Mouse (Mus musculus): ENCODE measurements around the gene Fam129b. TPM values are rescaled to one million over a fixed set of nuclear protein-coding genes. Genes with fewer than 3 reads are reported as not detected.
"Not testable (repeated sequence)": the region's sequence is repeated elsewhere in the genome, so short reads cannot be mapped to it uniquely, and the experiment has no call there.

Gene Fam129b
- polyA plus RNA-seq, 1 experiment from 2014 or later: 13.8 TPM

DNA sequence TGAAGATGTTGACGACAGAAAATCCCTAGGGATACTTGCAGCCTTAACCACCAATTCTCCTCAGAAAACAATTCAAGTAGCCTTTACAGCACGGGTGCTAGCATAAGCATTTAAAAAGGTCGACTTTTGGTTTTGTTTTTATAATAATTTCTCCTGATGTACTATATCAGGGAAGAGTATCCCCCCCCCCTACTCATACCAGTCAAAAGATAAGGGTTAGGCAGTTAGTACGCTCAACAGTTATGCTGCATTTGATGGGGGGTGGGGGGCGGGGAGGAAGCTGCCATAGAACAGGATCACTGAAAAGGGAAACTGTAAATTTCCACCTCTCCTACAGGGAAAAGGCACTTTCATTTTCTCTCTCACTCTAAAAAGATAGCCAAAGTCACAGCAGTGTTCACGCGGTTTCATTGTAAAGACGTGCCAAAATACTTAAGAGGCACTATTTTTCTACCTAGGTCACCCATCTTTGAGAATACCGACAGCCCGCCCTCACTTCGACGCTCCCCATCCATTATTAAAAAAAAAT lies 30.3 kb upstream of the Fam129b start:
- Histone ChIP-seq H3K4me2 (ENCODE audit: low read depth, low read length, severe bottlenecking) (peak overlapping the region; percentile 98), H3K27me3 (ENCODE audit: control insufficient read depth, insufficient read depth, low read length) (no peaks in the 10 kb centered on the region; the same call in 1 of the 2 replicates), H3K4me3 (ENCODE audit: low read depth, low read length) (peak overlapping the region; percentile 73), H3K27ac (ENCODE audit: low read depth, low read length) (no peak overlapping the region), H3K4me1 (replicated peaks; ENCODE audit: control insufficient read depth, insufficient read depth, low read length) (no peaks in the 10 kb centered on the region; the same call in 1 of the 2 replicates), H3K9ac (ENCODE audit: low read length) (peak overlapping the region; percentile 73), H3K9me3 (ENCODE audit: control insufficient read depth, low read length) (no peaks in the 10 kb centered on the region), H3K36me3 (ENCODE audit: control insufficient read depth, insufficient read depth, low read length) (no peaks in the 10 kb centered on the region)
- no peak for DNase-seq (ENCODE audit: low spot score)
- no peak for ATAC-seq (replicated peaks; ENCODE audit: low FRiP score)
- 7% methylated on average over 12 of the region's 12 CpGs for WGBS

DNA sequence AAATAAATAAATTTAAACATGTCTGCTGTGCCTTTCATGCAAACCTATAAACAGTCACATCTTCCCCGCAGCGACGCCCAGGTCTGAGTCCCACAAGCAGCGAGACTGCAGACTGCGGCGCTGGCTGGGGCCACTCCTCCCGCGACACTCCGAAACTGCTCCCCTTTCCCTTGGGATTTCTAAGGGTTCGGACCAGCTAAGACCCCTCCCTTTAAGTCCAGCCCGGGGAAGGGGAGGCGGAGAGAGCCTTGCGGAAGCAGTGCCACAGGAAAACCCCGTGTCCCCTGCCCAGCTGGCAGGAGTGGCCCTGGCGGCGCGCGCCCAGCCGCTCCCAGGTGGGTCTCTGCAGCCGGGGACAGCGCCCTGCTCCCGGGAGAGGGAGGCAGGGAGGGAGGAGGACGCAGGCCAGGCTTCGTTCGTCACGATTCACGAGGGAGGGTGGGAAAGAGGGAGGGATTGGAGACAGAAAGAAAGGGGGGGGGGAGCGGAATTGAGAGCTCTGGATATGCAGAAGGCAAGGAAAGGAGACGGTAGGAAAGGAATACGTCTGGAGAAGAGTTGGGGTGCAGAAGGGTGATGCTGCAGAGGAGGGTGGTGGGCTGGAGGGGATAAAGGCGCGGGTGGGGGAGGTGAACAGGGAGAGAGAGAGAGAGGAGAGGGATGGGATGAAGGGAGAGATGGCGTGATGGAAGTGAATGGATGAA lies 29.7 kb upstream of the Fam129b start:
- ATAC-seq (replicated peaks; ENCODE audit: low FRiP score): peak; percentile 47
- DNase-seq (ENCODE audit: low spot score): peak; percentile 79
- H3K27me3 ChIP-seq (ENCODE audit: control insufficient read depth, insufficient read depth, low read length): no peaks in the 10 kb centered on the region; the same call in 1 of the 2 replicates

DNA sequence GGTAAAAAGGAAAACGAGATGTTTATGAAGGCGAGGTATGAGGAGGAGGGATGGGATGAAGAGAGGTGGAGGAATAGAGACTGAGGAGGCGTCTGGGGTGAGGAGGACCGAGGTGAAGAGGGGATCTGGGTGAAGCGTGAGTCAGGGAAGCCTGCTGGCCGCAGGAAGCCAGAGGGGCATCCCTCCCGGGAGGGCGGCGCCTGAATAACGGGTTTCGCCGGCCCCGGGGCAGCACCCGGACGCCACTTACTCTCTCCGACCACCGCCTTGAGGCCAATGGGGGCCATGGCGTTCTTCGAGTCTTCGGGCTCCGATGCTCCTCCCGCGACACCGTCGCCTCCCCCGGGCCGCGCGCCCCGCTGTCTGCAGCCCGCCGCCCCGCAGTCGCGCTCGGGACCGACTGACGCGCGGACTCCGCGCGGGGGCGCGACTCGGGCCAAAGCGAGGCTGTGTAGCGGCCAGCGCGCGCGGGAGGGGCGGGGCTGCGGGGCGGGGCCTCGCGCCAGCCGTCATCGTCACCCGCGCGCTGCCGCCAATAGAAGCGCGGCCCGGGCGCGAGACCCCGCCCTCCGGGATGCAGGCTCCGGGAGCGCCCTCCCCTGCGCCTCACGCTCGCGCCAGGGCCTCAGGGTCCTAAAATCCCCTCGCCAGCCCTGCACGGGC lies 29.0 kb upstream of the Fam129b start, which contains the start of gene Stxbp1:
Gene Stxbp1 (minus strand): TSS at position 441 of the 663 bp plus-strand sequence.
- no peak within 1 kb of the TSS for H3K27ac ChIP-seq (ENCODE audit: low read depth, low read length)
- WGBS: under 1% methylated on average over 56 of the region's 78 CpGs
- peak; percentile 94 for ATAC-seq (replicated peaks; ENCODE audit: low FRiP score)

More for the DNA sequence above, 29.7 kb upstream of the Fam129b start:
- H3K4me1 ChIP-seq (replicated peaks; ENCODE audit: control insufficient read depth, insufficient read depth, low read length): no peaks in the 10 kb centered on the region; the same call in 1 of the 2 replicates
- H3K36me3 ChIP-seq (ENCODE audit: control insufficient read depth, insufficient read depth, low read length): no peaks in the 10 kb centered on the region
- H3K9me3 ChIP-seq (ENCODE audit: control insufficient read depth, low read length): no peaks in the 10 kb centered on the region
- peak overlapping the region; percentile 73 for H3K9ac ChIP-seq (ENCODE audit: low read length)
- H3K4me2 ChIP-seq (ENCODE audit: low read depth, low read length, severe bottlenecking): peak overlapping the region; percentile 98
- H3K27ac ChIP-seq (ENCODE audit: low read depth, low read length): no peak overlapping the region
- WGBS: under 1% methylated on average over 32 of the region's 33 CpGs
- peak overlapping the region; percentile 73 for H3K4me3 ChIP-seq (ENCODE audit: low read depth, low read length)

DNA sequence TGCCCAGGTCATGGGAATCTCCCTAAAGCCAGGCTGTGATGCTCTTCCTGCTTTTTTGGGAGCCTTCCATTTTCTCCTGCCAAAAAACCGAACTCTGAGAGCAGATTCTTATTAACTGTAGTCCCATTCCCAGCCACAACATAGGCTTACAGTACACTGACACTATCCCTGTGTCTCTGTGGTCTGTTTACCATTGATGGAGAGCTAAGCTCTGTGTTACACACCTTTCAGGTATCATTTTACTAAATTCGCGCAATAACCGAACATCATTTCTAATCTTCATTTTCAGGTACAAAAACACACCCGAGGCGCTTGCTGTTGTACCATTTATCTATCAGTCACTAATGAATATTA lies 28.5 kb upstream of the Fam129b start:
- WGBS: 46% methylated on average over 6 of the region's 6 CpGs
- peak overlapping the region; percentile 73; the same call in 1 of the 2 replicates for H3K4me3 ChIP-seq (ENCODE audit: low read depth, low read length)

More for the DNA sequence above, 29.0 kb upstream of the Fam129b start, which contains the start of gene Stxbp1:
- Histone ChIP-seq H3K4me1 (replicated peaks; ENCODE audit: control insufficient read depth, insufficient read depth, low read length) (no peaks in the 10 kb centered on the region; the same call in 1 of the 2 replicates), H3K9me3 (ENCODE audit: control insufficient read depth, low read length) (no peaks in the 10 kb centered on the region), H3K27me3 (ENCODE audit: control insufficient read depth, insufficient read depth, low read length) (peaks cover 2% of the 10 kb centered on the region; the same call in 1 of the 2 replicates), H3K9ac (ENCODE audit: low read length) (peak within 1 kb of the TSS; percentile 73), H3K36me3 (ENCODE audit: control insufficient read depth, insufficient read depth, low read length) (no peaks in the 10 kb centered on the region), H3K4me2 (ENCODE audit: low read depth, low read length, severe bottlenecking) (peak within 1 kb of the TSS; percentile 98), H3K4me3 (ENCODE audit: low read depth, low read length) (peak within 1 kb of the TSS; percentile 73)
- peak; percentile 96 for DNase-seq (ENCODE audit: low spot score)

DNA sequence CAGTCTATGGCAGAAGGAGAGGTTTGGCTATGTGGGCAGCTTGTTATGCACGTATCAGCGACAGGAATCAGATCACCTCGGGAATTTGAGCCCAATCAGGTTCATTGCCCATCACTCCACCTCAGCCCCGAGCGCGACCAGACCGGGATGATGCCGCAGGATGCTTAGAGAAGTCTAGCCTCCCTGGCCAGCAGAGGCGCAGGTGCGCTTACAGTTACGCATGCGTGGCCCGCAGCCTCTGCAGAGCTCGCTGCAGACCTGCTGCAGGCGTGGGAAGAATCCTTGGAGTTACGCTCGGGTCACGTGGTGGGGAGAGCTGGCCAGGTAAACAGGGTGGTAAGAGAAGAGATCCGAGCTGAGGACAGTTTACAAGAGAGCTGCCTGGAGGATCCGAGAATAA lies 23.8 kb upstream of the Fam129b start:
- Histone ChIP-seq H3K9ac (ENCODE audit: low read length) (no peak overlapping the region), H3K4me3 (ENCODE audit: low read depth, low read length) (no peak overlapping the region)
- 4% methylated on average over 20 of the region's 20 CpGs for WGBS

More for the DNA sequence above, 28.5 kb upstream of the Fam129b start:
- Histone ChIP-seq H3K9ac (ENCODE audit: low read length) (peak overlapping the region; percentile 29; the same call in 1 of the 2 replicates), H3K9me3 (ENCODE audit: control insufficient read depth, low read length) (no peaks in the 10 kb centered on the region), H3K27ac (ENCODE audit: low read depth, low read length) (no peak overlapping the region), H3K27me3 (ENCODE audit: control insufficient read depth, insufficient read depth, low read length) (peaks cover 2% of the 10 kb centered on the region; the same call in 1 of the 2 replicates), H3K4me1 (replicated peaks; ENCODE audit: control insufficient read depth, insufficient read depth, low read length) (peaks cover 3% of the 10 kb centered on the region; the same call in 1 of the 2 replicates), H3K36me3 (ENCODE audit: control insufficient read depth, insufficient read depth, low read length) (no peaks in the 10 kb centered on the region), H3K4me2 (ENCODE audit: low read depth, low read length, severe bottlenecking) (peak overlapping the region; percentile 24)
- ATAC-seq (replicated peaks; ENCODE audit: low FRiP score): no peak; the same call in 1 of the 2 replicates
- DNase-seq (ENCODE audit: low spot score): no peak

DNA sequence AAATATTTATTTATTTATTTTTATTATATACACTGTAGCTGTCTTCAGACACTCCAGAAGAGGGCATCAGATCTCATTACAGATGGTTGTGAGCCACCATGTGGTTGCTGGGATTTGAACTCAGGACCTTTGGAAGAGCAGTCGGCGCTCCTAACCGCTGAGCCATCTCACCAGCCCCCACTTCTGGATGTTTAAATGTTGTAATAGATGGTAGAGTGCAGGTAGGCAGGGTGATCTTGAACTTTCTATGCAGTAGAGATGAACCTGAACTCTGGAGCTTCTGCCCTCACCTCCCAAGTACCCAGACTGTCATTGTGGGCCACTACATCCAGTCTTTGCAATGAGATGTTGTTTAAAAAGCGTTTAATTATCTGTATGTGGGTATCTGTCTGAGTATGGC lies 22.2 kb upstream of the Fam129b start:
- 67% methylated on average over 4 of the region's 4 CpGs for WGBS
- H3K36me3 ChIP-seq (ENCODE audit: control insufficient read depth, insufficient read depth, low read length): not testable (repeated sequence)

More for the DNA sequence above, 23.8 kb upstream of the Fam129b start:
- Histone ChIP-seq H3K36me3 (ENCODE audit: control insufficient read depth, insufficient read depth, low read length) (no peaks in the 10 kb centered on the region), H3K27me3 (ENCODE audit: control insufficient read depth, insufficient read depth, low read length) (peaks cover 2% of the 10 kb centered on the region; the same call in 1 of the 2 replicates), H3K27ac (ENCODE audit: low read depth, low read length) (no peak overlapping the region), H3K9me3 (ENCODE audit: control insufficient read depth, low read length) (no peaks in the 10 kb centered on the region), H3K4me1 (replicated peaks; ENCODE audit: control insufficient read depth, insufficient read depth, low read length) (0 out of 2 replicates have a peak, but pooled peaks cover 3% of the 10 kb centered on the region), H3K4me2 (ENCODE audit: low read depth, low read length, severe bottlenecking) (peak overlapping the region; percentile 35; the same call in 1 of the 2 replicates)
- DNase-seq (ENCODE audit: low spot score) (peak; percentile 71), ATAC-seq (replicated peaks; ENCODE audit: low FRiP score) (0 out of 2 replicates have a peak, but pooled peaks have one; percentile 23)

DNA sequence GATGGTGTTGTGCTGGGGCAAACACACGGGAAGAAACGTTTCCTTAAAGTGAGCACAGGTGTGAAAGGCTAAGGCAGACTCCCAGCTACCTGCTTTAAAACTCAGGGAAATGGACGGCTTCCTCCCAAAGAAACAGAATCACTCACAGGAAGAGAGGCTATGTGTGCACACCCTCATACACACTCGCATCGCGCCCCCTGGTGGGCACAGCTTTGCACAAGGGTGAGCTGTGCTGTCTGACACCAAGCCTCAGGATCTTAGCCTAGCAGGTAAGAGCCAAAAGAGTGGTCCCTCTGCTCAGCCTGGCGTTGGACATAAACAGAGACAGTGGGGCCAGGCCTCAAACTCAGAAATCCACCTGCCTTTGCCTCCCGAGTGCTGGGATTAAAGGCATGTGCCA lies 21.7 kb upstream of the Fam129b start:
- Histone ChIP-seq H3K27ac (ENCODE audit: low read depth, low read length) (no peak overlapping the region), H3K9me3 (ENCODE audit: control insufficient read depth, low read length) (no peaks in the 10 kb centered on the region), H3K4me1 (replicated peaks; ENCODE audit: control insufficient read depth, insufficient read depth, low read length) (0 out of 2 replicates have a peak, but pooled peaks cover 3% of the 10 kb centered on the region), H3K4me2 (ENCODE audit: low read depth, low read length, severe bottlenecking) (no peak overlapping the region), H3K9ac (ENCODE audit: low read length) (no peak overlapping the region), H3K27me3 (ENCODE audit: control insufficient read depth, insufficient read depth, low read length) (peaks cover 2% of the 10 kb centered on the region; the same call in 1 of the 2 replicates), H3K36me3 (ENCODE audit: control insufficient read depth, insufficient read depth, low read length) (no peaks in the 10 kb centered on the region), H3K4me3 (ENCODE audit: low read depth, low read length) (no peak overlapping the region)
- DNase-seq (ENCODE audit: low spot score) (peak; percentile 93), ATAC-seq (replicated peaks; ENCODE audit: low FRiP score) (peak; percentile 57; the same call in 1 of the 2 replicates)
- WGBS: 7% methylated on average over 8 of the region's 8 CpGs

More for the DNA sequence above, 22.2 kb upstream of the Fam129b start:
- H3K4me2 ChIP-seq (ENCODE audit: low read depth, low read length, severe bottlenecking); H3K4me3 ChIP-seq (ENCODE audit: low read depth, low read length); ATAC-seq (replicated peaks; ENCODE audit: low FRiP score); H3K27me3 ChIP-seq (ENCODE audit: control insufficient read depth, insufficient read depth, low read length); H3K4me1 ChIP-seq (replicated peaks; ENCODE audit: control insufficient read depth, insufficient read depth, low read length); H3K9ac ChIP-seq (ENCODE audit: low read length); H3K9me3 ChIP-seq (ENCODE audit: control insufficient read depth, low read length); DNase-seq (ENCODE audit: low spot score); H3K27ac ChIP-seq (ENCODE audit: low read depth, low read length): not testable (repeated sequence)

All from forebrain, embryonic 11.5 days (tissue).